Mouse (Mus musculus): ENCODE measurements around the gene Nptn. TPM values are rescaled to one million over a fixed set of nuclear protein-coding genes. Genes with fewer than 3 reads are reported as not detected.

Nptn gene
- polyA plus RNA-seq, 1 experiment from 2014 or later: 169 TPM

DNA sequence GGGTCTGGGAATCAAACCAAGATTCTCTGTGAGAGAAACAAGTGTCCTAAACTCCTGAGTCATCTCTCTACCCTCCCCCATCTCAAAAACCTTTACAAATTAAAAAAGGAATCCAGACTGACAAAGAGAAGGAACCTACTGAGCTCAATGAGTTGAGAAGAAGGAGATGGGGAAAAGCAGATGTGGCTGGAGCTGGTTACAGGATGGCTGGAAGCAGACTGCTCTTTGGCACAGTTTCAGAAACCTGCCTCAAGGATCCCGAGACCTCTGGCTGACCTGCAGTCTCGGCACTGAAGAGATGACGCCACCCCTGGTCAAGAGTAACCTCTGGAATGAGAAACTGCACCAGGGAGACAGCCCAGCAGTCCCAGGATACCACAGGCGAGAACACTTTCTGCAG lies 90.4 kb downstream of the Nptn start:
- DNase-seq (ENCODE audit: low spot score): peak; percentile 16
- no peaks in the 10 kb centered on the region for H3K4me1 ChIP-seq (replicated peaks; ENCODE audit: insufficient read depth, low read length)
- no peak overlapping the region for H3K27ac ChIP-seq
- no peak for ATAC-seq (replicated peaks; ENCODE audit: low FRiP score, low read depth)
- no peak overlapping the region for H3K4me3 ChIP-seq (replicated peaks; ENCODE audit: low read depth, low read length)
- H3K9ac ChIP-seq (ENCODE audit: low read depth, low read length): no peak overlapping the region
- H3K36me3 ChIP-seq (ENCODE audit: insufficient read depth, low read length): no peaks in the 10 kb centered on the region
- H3K27me3 ChIP-seq (ENCODE audit: insufficient read depth, low read length): no peaks in the 10 kb centered on the region
- WGBS: 26% methylated on average over 4 of the region's 4 CpGs
- no peak for TF ChIP-seq CTCF (IDR thresholded peaks at IDR 0.05; ENCODE audit: low read depth)
- no peak overlapping the region for H3K4me2 ChIP-seq (ENCODE audit: low read length)
- no peaks in the 10 kb centered on the region for H3K9me3 ChIP-seq (replicated peaks; ENCODE audit: low read length)

DNA sequence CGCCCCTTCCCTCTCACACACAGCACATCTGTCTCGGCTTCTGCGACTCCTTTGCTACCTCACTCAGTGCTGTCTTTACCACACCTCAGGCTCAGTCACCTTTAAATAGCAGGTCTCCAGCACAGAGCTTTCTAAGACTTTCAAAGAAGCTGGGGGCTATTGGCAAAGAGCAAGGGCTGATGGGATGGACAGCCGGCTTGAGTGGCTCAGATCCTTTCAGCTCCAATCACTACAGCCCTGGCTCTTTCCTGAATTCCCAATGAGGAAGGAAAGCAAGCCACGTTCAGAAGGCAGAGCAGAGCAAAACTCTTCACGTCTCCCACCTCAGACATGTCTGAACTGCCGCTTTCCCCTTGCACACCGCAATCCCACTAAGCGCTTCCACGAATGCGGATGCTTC lies 92.7 kb downstream of the Nptn start:
- TF ChIP-seq CTCF (IDR thresholded peaks at IDR 0.05; ENCODE audit: low read depth): no peak
- no peak for ATAC-seq (replicated peaks; ENCODE audit: low FRiP score, low read depth)
- no peak for DNase-seq (ENCODE audit: low spot score)
- H3K9ac ChIP-seq (ENCODE audit: low read depth, low read length): no peak overlapping the region
- no peak overlapping the region for H3K27ac ChIP-seq
- H3K4me2 ChIP-seq (ENCODE audit: low read length): no peak overlapping the region
- H3K4me1 ChIP-seq (replicated peaks; ENCODE audit: insufficient read depth, low read length): no peaks in the 10 kb centered on the region
- no peaks in the 10 kb centered on the region for H3K9me3 ChIP-seq (replicated peaks; ENCODE audit: low read length)
- 76% methylated on average over 11 of the region's 11 CpGs for WGBS
- no peaks in the 10 kb centered on the region for H3K36me3 ChIP-seq (ENCODE audit: insufficient read depth, low read length)
- H3K4me3 ChIP-seq (replicated peaks; ENCODE audit: low read depth, low read length): no peak overlapping the region
- H3K27me3 ChIP-seq (ENCODE audit: insufficient read depth, low read length): no peaks in the 10 kb centered on the region

DNA sequence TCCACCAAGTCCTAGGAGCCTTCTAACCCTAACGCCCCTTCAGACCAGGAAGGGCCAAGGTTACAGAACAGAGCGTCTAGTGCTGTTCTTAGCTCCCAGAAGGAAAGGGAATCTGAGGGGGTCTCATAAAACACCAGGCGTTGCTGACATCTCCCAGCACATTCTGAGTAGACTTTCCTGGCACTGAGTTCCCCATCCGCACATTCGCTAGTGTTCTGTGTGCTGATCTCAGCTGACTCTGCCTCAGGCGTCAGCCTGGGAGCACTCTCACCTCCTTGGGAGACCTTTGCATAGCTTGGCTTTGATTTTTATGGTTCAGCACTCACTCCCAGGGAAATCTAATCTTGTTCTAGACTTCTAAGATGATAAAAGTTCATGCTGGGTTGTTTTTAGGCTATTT lies 93.3 kb downstream of the Nptn start:
- Histone ChIP-seq H3K9me3 (replicated peaks; ENCODE audit: low read length) (no peaks in the 10 kb centered on the region), H3K27ac (no peak overlapping the region), H3K4me1 (replicated peaks; ENCODE audit: insufficient read depth, low read length) (no peaks in the 10 kb centered on the region), H3K4me3 (replicated peaks; ENCODE audit: low read depth, low read length) (no peak overlapping the region), H3K36me3 (ENCODE audit: insufficient read depth, low read length) (no peaks in the 10 kb centered on the region), H3K9ac (ENCODE audit: low read depth, low read length) (no peak overlapping the region), H3K4me2 (ENCODE audit: low read length) (no peak overlapping the region), H3K27me3 (ENCODE audit: insufficient read depth, low read length) (no peaks in the 10 kb centered on the region)
- 25% methylated on average over 6 of the region's 6 CpGs for WGBS
- TF ChIP-seq CTCF (IDR thresholded peaks at IDR 0.05; ENCODE audit: low read depth): no peak
- ATAC-seq (replicated peaks; ENCODE audit: low FRiP score, low read depth) (no peak), DNase-seq (ENCODE audit: low spot score) (peak; percentile 22)

DNA sequence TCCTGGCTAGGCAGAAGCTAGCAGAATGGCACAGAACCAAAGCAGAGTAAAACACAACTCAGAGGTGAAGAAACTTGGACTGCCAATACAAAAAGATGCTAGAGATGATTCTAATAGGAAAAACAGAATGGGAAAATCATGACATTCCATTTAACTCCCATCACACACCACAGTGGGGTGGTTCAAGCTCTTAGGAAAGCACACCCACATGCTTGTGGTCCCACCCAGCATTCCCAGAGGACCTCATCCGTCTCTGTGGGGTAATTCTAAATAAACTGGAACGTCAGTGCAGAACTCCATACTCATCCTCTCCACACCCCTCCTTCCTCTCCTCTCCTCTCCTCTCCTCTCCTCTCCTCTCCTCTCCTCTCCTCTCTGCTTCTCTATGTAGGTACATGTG lies 99.4 kb downstream of the Nptn start:
- ATAC-seq (replicated peaks; ENCODE audit: low FRiP score, low read depth): no peak
- Histone ChIP-seq H3K36me3 (ENCODE audit: insufficient read depth, low read length) (no peaks in the 10 kb centered on the region), H3K4me1 (replicated peaks; ENCODE audit: insufficient read depth, low read length) (no peaks in the 10 kb centered on the region), H3K27me3 (ENCODE audit: insufficient read depth, low read length) (no peaks in the 10 kb centered on the region), H3K9ac (ENCODE audit: low read depth, low read length) (no peak overlapping the region), H3K4me3 (replicated peaks; ENCODE audit: low read depth, low read length) (no peak overlapping the region), H3K27ac (no peak overlapping the region), H3K9me3 (replicated peaks; ENCODE audit: low read length) (no peaks in the 10 kb centered on the region), H3K4me2 (ENCODE audit: low read length) (no peak overlapping the region)
- TF ChIP-seq CTCF (IDR thresholded peaks at IDR 0.05; ENCODE audit: low read depth): no peak
- no peak for DNase-seq (ENCODE audit: low spot score)
- WGBS: 54% methylated on average over 2 of the region's 2 CpGs

DNA sequence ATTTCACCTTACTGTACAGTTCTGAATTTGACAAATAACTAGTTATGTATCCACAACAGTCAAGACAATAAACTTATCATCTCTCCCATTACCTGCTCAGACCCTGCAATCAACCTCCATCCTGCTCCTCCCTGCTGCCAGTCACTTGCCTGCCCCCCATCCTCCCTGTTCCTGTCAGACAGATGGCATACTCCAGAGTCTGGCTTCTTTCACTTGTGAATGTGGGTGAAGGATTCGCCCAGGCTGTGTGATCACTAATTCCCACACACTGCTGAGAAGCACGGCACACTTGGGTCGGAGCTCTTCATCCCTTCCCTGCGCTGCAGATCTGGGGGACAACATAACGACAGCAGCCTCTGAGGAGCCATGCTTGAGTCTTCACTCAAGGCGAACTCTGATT lies 100.1 kb downstream of the Nptn start:
- 80% methylated on average over 6 of the region's 6 CpGs for WGBS
- ATAC-seq (replicated peaks; ENCODE audit: low FRiP score, low read depth): no peak
- Histone ChIP-seq H3K4me2 (ENCODE audit: low read length) (no peak overlapping the region), H3K4me1 (replicated peaks; ENCODE audit: insufficient read depth, low read length) (no peaks in the 10 kb centered on the region), H3K9ac (ENCODE audit: low read depth, low read length) (no peak overlapping the region), H3K27me3 (ENCODE audit: insufficient read depth, low read length) (no peaks in the 10 kb centered on the region), H3K9me3 (replicated peaks; ENCODE audit: low read length) (no peaks in the 10 kb centered on the region), H3K4me3 (replicated peaks; ENCODE audit: low read depth, low read length) (no peak overlapping the region), H3K27ac (no peak overlapping the region), H3K36me3 (ENCODE audit: insufficient read depth, low read length) (no peaks in the 10 kb centered on the region)
- no peak for TF ChIP-seq CTCF (IDR thresholded peaks at IDR 0.05; ENCODE audit: low read depth)
- DNase-seq (ENCODE audit: low spot score): no peak

DNA sequence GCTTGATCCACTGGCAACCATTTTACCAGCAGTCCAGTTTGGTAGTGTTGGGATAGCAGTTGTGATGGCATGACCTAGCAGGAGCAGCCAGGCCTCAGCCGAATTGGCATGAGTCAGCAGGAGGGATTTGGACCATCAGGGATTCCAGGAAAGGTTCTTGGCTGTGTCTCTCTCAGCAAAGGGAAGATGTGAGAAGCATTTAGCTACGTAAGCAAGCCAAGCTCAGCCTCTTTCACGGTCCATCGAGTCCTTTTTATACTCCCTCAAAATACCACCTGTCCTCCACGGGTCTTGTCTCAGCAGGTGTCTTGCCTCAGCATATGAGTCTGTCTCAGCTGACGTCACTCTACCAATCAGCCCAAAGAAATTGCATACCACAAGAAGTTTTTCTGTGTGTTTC lies 101.3 kb downstream of the Nptn start:
- no peak overlapping the region for H3K27ac ChIP-seq
- H3K4me1 ChIP-seq (replicated peaks; ENCODE audit: insufficient read depth, low read length): no peaks in the 10 kb centered on the region
- H3K36me3 ChIP-seq (ENCODE audit: insufficient read depth, low read length): no peaks in the 10 kb centered on the region
- WGBS: 31% methylated on average over 6 of the region's 6 CpGs
- no peak for TF ChIP-seq CTCF (IDR thresholded peaks at IDR 0.05; ENCODE audit: low read depth)
- H3K9me3 ChIP-seq (replicated peaks; ENCODE audit: low read length): no peaks in the 10 kb centered on the region
- H3K9ac ChIP-seq (ENCODE audit: low read depth, low read length): no peak overlapping the region
- no peak overlapping the region for H3K4me2 ChIP-seq (ENCODE audit: low read length)
- no peak; the same call in 1 of the 2 replicates for ATAC-seq (replicated peaks; ENCODE audit: low FRiP score, low read depth)
- no peaks in the 10 kb centered on the region for H3K27me3 ChIP-seq (ENCODE audit: insufficient read depth, low read length)
- no peak overlapping the region for H3K4me3 ChIP-seq (replicated peaks; ENCODE audit: low read depth, low read length)
- no peak for DNase-seq (ENCODE audit: low spot score)

DNA sequence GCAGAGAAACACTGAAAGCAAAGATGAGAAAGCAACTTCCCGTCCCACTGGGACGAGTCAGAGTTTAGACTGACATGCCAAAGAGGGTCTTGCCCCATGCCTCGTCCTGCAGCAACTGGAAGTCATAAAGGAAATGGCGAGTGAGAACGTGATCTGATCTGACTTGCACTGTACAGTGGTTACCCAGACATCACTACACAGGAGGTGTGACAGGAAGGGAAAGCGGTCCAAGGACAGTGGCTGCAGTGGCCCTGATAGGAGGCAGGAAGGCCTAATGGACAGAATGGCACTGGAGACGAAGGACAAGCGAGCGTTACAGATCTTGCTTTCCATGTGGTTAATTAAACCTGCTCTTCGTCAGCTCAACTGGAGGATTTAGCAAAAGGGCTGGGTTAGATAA lies 103.2 kb downstream of the Nptn start:
- Histone ChIP-seq H3K9me3 (replicated peaks; ENCODE audit: low read length) (no peaks in the 10 kb centered on the region), H3K9ac (ENCODE audit: low read depth, low read length) (no peak overlapping the region), H3K36me3 (ENCODE audit: insufficient read depth, low read length) (no peaks in the 10 kb centered on the region), H3K27ac (no peak overlapping the region), H3K4me1 (replicated peaks; ENCODE audit: insufficient read depth, low read length) (no peaks in the 10 kb centered on the region), H3K4me2 (ENCODE audit: low read length) (no peak overlapping the region), H3K27me3 (ENCODE audit: insufficient read depth, low read length) (no peaks in the 10 kb centered on the region), H3K4me3 (replicated peaks; ENCODE audit: low read depth, low read length) (no peak overlapping the region)
- ATAC-seq (replicated peaks; ENCODE audit: low FRiP score, low read depth): no peak
- 80% methylated on average over 10 of the region's 10 CpGs for WGBS
- no peak for DNase-seq (ENCODE audit: low spot score)
- TF ChIP-seq CTCF (IDR thresholded peaks at IDR 0.05; ENCODE audit: low read depth): no peak

All from kidney, postnatal 0 days (tissue).